In genomic region chr2:84930186-84930585, GRCm38 (mm10) we compare ENCODE assay signal across 23 mouse cellular contexts. TPM values are rescaled to one million over a fixed set of nuclear protein-coding genes. Genes with fewer than 3 reads are reported as not detected.
"Had no signal": no experiment of that assay in that cellular context is flagged by ENCODE, and none has a peak within 500 bp of the region (broad histone marks: within the 10 kb centered on the region; RNA-seq: fewer than 3 reads in every experiment).

No protein-coding gene starts in this region.

- H3K27me3 ChIP-seq: kidney, embryonic 15.5 days; limb, embryonic 15.5 days; midbrain, embryonic 12.5 days; stomach, embryonic 15.5 days had no signal

- H3K9ac ChIP-seq: kidney, embryonic 15.5 days; limb, embryonic 15.5 days; liver, embryonic 13.5 days; midbrain, embryonic 12.5 days; stomach, embryonic 15.5 days had no signal

- DNase-seq: kidney, adult 18-20 months; kidney, postnatal 14 days; liver, embryonic 13.5 days; lung, adult 18-20 months; right cerebral cortex, postnatal 14 days; thymus, adult 2 months; thymus, postnatal 25 days had no signal

- H3K4me1 ChIP-seq: limb, embryonic 15.5 days; midbrain, embryonic 12.5 days; stomach, embryonic 15.5 days had no signal

- H3K9me3 ChIP-seq: kidney, embryonic 15.5 days; limb, embryonic 15.5 days; liver, embryonic 13.5 days; midbrain, embryonic 12.5 days; stomach, embryonic 15.5 days had no signal

- H3K27ac ChIP-seq: kidney, embryonic 15.5 days; left cerebral cortex, adult 2 months; limb, embryonic 15.5 days; liver, embryonic 13.5 days; midbrain, embryonic 12.5 days; stomach, embryonic 15.5 days had no signal

- H3K4me3 ChIP-seq: kidney, embryonic 15.5 days; left cerebral cortex, adult 2 months; limb, embryonic 15.5 days; liver, embryonic 13.5 days; midbrain, embryonic 12.5 days; stomach, embryonic 15.5 days had no signal

- ATAC-seq: midbrain, embryonic 16.5 days had no signal

- H3K4me2 ChIP-seq: kidney, embryonic 15.5 days; limb, embryonic 15.5 days; liver, embryonic 13.5 days; midbrain, embryonic 12.5 days; stomach, embryonic 15.5 days had no signal

- H3K36me3 ChIP-seq: kidney, embryonic 15.5 days; limb, embryonic 15.5 days; liver, embryonic 13.5 days; midbrain, embryonic 12.5 days; stomach, embryonic 15.5 days had no signal

RNA-seq across cellular contexts. Expression of gene Rtn4rl2, which starts 43.7 kb away (rescaled TPM):
- polyA plus RNA-seq: liver, embryonic 13.5 days had no signal

RNA-seq across cellular contexts. Expression of gene Prg2, which starts 50.1 kb away (rescaled TPM):
- total RNA-seq: layer of hippocampus, adult 8-10 months; layer of hippocampus, postnatal 25 days; left cerebral cortex, adult 2 months; left cerebral cortex, postnatal 14 days had no signal
- polyA plus RNA-seq: intestine, embryonic 14.5 days; lung, embryonic 16.5 days; midbrain, embryonic 12.5 days; midbrain, embryonic 16.5 days; neural tube, embryonic 14.5 days; testis, adult 2 months had no signal

RNA-seq across cellular contexts. Expression of gene Prg3, which starts 57.8 kb away (rescaled TPM):
- total RNA-seq: layer of hippocampus, adult 8-10 months; layer of hippocampus, postnatal 25 days; left cerebral cortex, adult 2 months; left cerebral cortex, postnatal 14 days had no signal
- polyA plus RNA-seq: intestine, embryonic 14.5 days; kidney, embryonic 15.5 days; large intestine, adult 2 months; limb, embryonic 11.5 days; limb, embryonic 15.5 days; lung, embryonic 16.5 days; midbrain, embryonic 12.5 days; midbrain, embryonic 16.5 days; neural tube, embryonic 14.5 days; testis, adult 2 months; urinary bladder, adult 2 months had no signal
